Mouse (Mus musculus) right cerebral cortex, postnatal 14 days (tissue): Measurements from ENCODE around the gene Phka2.
A peak's percentile ranks its signal among the peaks of the same experiment; 100 is the strongest.

Experiments
- DNase-seq: peaks from one replicate; pipeline ENCODE4 v3.0.0; 2022

Phka2 gene

DNA sequence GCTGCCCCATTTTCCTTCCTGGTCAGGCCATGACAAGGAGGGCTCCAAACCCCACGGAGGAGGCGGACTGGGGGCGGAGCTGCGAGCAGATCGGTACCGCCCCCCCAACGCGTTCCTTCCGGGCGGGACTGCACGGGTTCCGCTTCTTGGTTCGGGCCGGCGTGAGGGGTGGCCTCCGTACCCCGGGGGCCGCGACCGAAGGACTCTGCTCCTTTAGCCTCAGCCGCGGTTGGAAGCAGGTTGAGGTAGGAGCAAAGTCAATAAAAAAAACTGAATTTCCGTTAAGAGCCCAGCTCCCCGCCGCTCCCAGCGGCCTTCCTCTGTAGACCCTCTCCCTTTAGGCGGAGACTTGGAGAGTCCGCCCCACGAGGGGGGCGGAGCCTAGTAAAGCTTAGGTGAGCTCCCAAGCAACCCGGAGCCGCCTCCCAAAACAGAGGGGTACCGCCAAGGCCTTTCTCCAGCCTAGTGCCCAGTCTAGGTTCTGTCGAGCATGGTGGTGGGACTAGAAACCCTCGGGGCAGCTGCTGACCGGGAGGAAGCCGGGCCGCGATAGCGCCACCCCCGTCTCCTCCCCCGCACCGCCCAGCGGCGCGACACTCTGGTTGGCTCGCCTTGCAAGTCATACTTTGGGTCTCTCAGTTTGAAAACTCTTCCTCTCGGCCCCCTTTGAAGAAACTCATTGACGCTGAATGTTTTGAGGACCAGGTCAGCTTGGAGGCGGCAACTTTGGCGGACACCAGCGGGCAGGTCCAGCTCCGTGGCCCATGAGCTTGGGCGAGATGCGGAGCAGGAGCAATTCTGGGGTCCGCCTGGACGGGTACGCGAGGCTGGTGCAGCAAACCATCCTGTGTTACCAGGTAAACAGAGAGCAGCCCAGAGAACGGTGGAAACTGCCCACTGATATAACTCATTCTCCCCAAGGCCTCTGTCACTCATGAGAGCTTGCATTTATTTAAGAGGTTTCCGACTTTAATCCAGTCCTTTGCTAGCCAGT is at the start of gene Phka2:
TSS of gene Phka2 (plus strand) at position 119 of the 994 bp plus-strand sequence.
- peak; percentile 73 for DNase-seq

DNA sequence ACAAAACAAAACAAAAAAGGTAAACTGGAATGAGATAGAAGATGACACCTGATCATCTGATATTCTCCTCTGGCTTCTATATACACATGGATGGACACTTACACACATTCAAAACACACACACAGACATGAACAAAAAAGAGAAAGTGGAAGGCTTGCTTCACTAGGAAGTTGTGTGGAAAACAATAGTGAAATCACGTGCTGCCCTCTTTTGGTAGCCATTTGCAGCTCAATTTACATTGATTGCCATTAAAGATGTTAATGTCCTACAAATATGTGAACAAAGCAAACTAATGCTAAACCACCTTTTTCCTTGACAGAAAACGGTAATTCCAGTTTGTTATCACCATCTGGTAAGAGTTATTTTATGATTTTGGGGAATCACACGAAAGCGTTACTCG is 46.3 kb upstream of the Phka2 start:
- DNase-seq: no peak

DNA sequence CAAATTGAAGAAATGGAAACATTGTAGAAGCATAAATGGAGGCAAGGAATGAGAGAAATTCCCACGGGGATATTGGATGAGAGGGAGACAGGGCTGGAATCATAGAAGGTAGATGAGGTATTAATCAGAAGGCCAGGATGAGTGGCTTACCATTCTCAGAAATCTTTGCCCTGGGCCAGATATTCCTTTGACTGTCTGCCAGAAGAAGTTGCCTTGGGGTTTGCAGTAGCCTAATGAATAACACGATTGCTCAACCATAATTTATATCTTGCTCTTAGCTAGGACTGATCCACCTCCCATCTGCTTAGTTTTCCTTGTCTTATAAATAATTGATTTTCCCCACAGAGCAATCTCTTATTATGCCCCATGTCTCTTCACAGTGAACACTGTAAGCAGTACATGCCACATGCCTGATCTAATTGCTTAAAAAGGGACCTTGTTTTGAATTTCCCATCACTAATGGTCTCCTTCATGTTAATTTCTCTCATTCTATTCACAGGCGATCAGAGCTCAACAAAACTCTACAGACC is 30.6 kb upstream of the Phka2 start:
- no peak for DNase-seq

DNA sequence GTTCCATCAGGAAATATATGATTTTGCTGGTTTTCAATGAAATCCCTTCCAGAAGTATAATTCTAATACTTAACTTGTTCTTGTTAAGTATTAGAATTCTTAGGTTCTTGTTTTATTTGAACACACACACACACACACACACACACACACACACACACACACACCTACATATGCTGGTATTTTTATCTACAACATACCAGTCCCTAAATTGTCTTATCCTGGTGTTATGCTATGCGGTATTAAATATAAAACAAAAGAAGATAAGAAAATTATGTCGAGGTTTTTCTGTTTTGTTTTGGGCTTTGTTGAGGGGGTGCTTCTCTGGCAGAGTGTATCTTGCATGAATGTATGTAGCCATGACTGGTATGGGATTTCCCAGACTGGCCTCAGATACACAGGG is 12.2 kb upstream of the Phka2 start:
- no peak for DNase-seq

DNA sequence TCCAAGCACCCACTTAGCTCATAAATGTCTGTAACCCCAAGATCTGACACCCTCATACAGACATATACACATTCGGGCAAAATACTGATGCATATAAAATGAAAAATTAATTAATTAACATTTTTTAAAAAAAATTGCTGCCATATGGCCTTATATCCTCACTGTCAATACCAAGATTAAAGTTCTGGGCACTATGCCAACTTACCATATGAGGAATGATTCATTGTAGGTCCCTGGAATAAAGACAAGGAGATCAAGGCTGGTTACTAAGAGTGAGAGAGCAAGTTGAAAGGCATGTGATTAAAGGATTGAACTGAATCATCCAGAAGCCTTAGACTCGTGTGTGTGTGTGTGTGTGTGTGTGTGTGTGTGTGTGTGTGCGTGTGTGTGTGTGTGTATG is 7.6 kb upstream of the Phka2 start:
- DNase-seq: no peak

DNA sequence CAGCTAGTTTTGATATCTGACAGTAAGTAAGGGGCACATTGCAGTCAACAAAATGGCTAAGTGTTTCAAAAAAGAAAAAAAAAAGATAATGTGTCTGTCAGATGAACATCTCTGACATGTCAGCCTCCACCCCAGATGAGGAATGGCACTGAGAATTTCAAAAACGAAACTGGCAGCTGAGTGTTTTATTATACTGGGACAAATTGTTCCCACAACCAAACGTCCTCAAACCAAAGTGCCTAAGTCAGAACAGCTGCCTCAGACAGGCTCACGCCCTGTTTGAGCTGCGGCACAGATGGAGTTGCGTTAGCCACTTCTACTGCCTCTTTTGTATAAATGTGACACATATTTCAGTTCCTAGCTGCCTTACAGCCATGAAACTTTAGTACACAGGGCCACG is 7.0 kb upstream of the Phka2 start:
- no peak for DNase-seq

DNA sequence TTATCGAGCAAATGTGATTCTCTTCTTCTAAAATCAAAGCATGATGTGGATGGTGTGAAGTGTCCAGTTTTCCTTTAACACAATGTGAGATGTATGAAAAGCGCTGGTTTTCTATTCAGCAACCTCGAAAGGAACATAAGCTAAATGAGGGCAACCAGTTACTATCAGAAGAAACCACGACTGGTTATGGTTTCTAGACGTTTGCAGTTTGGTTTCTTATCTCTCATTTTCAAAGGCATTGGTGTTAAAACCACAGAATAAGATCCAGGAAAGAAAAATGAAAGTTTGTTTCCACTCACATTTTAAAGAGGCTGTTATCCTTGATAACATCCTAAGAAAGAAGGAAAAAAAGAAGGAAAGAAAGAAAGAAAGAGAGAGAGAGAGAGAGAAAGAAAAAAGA is 5.5 kb upstream of the Phka2 start:
- DNase-seq: no peak

DNA sequence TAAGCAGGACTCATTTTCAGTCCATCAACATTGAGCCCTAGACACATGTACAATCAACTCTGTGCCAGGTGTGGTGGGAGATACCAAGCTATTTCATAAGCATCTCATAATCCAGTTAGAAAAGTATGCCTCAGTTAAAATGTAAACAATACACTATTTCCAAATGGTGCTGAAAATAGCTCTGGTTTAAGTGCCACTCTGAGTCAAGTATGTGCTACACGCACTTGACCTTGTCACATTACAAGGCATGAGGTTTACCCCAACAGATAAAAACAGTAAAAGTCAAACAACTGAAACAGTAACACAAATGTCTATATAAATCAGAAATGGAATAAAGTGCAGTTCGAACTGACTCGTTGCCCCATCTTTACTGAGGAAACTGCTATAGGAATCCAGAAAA is 871 bp upstream of the Phka2 start:
- no peak for DNase-seq

DNA sequence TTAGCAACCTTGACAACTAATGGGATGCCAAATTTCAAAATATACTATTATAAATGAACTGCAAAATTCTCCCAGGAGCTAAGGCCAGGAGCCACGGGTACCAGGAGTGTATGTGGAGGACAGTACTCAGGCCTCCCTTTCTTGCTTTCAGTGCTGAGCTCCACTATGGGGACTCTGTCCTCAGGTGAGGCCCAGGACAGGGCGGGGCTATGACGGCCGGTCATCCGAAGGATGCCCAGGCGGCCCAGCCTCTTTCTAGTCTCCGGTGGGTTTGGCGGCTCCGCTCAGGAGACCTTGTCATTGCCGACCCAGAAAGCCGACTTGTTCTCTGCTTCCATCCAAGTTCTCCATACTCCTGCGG is 299 bp upstream of the Phka2 start:
- no peak for DNase-seq

DNA sequence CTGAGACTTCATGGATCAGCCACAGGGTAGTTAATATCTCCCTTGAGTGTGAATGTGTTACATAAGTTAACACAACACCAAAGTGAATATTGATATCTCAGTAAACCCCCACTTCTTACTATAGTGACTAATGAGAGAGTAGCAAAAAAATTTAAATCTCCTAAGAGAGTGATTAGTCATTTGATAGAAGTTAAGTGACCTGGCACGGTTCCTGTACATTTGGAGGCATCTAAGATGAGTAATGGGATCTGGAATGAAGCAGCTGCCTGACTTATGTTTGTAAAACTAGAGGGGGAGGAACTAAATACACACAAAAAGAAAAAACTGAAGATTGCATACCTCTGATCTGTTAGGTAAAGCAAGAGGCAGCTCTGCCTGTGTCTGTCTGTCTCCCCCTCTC is 7.1 kb downstream of the Phka2 start:
- no peak for DNase-seq

DNA sequence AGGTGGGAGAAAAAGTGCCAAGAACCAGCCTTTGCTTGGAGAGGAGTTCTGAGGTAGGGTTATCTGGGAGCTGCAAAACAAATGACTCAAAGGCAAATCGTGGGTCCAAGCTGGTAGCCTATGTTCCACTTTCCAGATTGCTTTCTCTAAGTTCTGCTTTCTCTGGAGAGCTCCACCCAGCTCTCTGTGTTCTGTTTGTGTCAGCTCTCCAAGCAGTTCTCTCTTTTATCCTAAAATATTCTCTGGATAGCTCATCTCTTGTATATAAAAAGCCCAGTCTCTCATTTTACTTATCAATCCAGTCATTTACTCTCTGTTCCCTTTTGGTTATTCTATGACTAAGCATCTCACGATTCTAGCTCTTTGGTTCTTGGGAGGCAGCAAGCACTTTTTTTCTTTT is 8.2 kb downstream of the Phka2 start:
- DNase-seq: no peak

DNA sequence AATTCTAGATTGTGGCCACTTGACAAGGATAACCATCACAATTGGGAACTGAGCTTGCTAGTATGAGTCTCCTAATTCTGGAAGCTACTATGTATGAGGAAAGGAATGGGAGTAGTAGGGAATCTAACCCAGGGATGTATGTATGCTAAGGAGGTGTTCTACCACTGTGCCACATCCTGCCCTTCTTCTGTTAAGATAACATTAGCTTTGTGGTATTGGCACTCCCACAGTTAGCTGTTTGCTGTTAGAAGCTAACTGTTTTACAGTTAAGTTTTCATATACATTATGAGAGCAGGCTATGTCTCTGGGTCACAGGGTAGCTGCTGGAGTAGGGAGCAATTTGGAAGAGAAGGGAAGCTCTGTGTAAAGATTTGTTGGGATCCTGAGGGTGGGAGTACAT is 14.1 kb downstream of the Phka2 start:
- DNase-seq: no peak

DNA sequence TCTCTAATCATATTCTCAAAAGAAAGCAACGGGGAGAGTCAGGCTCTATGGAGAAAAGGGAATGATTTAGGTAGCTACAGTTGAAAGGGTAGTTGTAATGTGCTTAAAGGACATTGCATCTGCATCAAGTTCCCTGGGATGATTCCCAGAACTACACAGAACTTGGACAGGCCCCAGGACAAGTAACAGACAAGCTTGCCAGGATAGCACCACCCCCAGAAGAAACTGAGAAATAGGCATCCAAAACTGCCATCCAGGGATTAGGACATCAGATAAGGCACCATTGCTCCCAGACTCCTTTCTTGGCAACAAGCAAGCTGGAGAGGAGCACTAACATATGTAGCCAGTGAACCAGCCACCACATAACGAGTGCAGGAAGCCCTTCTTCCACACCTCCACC is 40.8 kb downstream of the Phka2 start:
- no peak for DNase-seq

DNA sequence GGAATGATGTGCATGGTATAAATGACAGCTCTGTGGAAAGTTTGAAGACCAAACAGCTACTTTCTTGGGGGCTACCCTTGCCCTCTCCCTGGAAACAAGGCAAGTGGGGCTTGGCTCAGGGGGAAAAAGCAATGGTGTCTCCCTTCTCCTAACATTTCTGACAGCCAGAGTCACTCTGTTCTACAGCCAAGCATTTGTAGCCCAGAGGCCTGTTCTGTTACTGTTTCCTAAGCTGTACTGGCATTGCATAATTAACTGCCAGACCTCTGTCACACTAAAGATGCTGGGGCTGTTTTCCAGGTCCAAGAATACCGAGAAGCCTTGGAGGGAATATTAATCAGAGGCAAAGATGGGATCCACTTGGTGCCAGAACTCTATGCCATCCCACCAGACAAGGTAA is 46.9 kb downstream of the Phka2 start:
- DNase-seq: no peak

DNA sequence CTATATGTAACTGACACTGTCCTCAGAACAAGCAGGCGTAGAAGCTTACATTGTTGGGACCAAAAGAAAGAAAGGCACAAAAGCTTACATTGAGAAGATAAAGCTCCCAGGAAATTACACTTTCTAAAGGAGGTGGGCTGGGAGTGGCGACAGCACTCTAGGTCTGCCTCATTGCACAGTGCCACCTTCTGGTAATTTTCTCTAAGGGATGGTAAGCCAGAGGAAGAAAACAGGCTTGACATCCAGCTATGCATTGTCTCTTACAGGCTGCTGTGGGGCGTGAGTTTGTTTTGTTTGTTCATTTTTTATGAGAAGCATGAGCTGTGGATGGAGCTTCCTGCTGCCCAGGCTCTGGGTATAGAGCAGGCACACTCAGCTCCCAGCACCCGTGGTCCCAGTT is 50.1 kb downstream of the Phka2 start:
- peak; percentile 7 for DNase-seq

DNA sequence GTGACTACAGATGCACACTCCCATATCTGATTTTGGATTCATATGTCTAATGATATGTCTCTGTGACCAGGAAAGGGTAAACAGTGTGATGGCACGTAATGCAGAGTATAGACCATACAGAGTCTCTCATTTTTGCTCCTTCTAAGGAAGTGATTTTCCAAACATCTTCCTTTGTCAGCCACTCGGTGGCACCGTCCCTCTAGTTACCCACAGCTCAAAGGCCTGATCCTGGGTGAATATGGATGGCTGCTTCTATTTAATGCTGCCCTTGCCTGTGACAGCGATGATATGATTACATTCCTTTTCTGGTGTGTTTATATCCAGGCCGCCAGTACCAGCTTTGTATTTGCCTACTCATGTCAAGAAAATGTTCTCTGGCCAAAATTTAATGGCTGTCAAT is 81.6 kb downstream of the Phka2 start:
- DNase-seq: no peak

DNA sequence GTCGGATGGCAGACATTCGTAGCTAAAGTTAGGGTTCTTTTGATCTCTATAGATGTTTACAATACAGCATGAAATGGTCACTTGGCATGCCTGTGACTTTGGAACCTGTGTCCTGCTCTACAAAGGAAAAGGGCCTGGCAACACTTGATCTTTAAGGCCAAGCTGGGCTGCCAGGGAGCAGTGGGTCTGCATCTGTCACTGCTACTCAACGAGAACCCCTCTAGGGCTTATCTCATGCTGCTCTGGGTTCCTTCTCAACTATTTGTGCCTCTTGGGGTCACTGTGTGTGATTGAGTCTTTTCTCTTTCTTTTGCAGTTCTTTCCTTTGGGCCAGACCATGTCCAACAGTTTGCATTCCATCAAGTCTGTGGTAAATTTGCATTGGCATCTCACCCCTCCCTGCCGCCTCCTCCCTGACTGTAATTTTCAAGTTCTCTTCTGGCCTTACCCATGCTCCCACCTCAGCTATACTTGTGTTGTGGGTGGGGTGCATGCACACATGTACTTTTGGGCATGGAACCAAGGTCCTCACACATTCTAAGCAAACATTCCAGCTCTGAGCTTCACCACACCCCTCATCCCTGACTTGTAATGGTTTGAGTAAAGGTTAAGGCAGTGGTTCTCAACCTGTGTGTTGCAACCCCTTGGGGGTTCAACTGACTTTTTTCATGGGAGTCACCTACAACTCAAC is 82.3 kb downstream of the Phka2 start:
- no peak for DNase-seq

DNA sequence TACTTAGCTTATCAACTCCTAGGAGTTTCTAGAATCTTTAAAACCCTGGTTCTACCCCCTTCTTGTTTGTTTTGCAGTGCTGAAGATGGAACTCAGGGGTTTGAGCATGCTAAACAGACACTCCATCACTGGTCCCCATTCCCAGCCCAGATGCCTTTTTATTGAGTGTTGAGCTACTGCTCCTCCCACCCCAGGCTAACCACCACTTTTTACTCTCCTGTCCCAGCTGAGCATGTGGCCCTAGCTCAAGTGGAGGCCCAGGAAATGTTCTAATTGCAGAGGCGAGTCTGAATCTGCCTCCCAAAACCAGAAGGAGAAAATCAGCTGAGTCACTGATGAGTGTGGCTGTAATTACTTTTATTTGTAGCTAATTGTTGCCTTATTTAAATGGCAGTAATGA is 83.1 kb downstream of the Phka2 start:
- DNase-seq: no peak

DNA sequence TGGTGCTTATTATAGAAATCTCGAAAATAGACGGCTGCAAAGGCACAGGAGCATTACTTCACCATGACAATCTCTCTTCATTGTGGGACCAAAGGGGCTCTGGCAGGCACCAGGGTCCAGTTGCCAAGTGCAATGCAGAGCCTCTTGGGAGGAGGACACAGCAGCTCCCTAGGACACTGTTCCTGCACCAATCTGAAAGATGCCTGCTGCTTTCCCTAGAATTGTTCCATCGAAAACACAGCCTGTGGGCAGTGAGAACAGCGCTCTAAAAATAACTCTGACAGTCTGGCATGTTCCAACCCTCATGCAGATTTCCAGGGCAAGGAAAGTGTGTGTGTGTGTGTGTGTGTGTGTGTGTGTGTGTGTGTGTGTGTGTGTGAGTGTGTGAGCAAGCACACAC is 86.6 kb downstream of the Phka2 start:
- no peak for DNase-seq

DNA sequence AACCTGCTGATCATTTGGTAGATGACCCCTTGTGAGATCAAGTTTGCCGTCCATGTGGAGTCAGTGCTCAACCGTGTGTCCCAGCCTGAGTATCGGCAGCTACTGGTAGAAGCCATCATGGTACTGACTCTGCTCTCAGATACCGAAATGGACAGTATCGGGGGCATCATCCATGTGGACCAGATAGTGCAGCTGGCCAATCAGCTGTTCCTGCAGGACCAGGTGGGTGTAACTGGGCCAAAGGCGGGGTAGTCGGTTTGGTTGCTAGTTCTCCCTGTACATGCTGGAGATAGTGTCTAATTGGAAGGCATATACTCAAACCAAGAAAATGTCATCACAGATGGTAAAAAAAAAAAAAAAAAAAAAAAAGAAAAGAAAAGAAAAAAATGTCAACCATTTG is 88.2 kb downstream of the Phka2 start:
- no peak for DNase-seq

DNA sequence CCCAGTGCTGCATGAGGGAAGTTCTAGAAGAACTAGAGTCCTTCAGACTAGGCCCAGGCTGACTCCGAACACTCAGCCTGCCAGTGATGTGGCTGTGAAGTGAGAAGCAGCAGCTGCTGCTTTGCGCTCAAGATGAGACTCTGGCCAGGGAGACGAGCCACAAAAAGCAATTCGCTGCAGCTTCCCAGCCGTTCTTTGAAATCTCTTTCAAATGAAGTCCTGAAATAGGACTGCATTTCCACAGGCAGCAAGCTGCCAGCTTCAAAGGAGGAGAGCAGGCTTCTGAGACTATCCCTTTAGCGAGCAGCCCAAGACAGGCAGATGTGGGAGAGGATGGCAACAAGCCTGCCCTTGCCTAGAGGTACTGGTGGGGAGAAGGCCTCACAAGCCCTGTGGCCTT is 91.0 kb downstream of the Phka2 start:
- peak; percentile 36 for DNase-seq

DNA sequence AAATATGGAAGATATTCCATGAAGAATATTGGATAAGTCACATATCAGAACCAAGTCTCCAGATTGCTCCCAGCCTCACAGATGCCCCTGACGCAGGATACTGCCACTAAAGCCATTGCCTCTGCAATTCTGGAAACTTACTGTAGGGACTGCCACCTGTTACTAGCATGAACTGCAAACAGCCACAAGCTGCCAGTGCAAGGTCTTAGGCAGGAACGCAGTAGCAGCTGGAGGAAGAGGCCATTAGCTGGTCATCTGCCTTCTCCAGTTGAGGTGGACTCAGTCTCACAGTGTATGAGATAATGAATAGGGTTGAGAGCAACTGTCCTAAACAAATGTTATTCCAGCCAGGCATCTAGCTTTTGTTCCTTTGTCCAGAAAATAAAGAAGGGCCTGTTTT is 96.1 kb downstream of the Phka2 start:
- no peak for DNase-seq

DNA sequence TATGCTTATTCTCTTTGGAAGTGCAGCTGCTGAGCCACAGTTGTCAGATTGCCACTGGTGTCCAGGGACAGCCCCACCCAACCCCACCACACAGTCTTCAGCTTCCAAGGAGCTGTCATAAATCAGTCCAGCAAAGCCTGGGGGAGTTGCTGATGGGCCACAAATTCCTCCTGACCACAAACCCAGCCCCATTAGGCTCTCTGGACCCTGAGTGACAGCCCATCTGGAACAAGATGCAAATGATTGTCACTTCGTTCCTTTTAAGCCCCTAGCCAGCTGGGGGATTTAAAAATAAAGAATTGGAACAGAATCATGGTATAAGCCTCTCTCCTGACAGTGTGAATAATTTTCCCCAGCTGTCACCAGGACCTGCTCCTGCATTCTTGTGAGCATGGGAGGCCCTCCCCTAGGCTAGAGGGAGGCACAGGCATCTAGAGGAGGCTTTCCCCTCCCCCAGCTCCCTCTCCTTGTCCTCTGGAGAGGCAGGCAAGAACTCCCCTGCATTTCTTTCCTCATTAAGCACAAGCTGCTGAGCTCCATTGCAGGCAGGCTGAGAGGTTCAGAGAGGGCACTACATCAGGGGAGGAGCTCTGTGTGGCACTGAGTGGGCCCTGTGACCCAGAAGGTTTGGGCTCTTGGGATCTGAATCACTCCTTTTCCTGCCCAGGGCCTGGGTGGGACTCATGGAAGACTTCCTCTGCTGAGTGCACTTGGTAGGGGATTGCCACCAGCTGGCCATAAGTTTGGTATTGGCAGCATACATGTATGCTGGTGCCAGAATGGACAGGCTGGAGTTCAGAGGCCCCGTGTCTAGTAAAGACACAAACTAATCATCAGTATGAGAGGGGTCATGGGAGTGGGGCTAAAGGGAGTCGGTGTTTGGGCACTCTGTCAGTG is 96.8 kb downstream of the Phka2 start:
- DNase-seq: peak; percentile 48
